Mouse (Mus musculus) forebrain, embryonic 10.5 days (tissue): ENCODE results near the gene Aknad1. TPM values are rescaled to one million over a fixed set of nuclear protein-coding genes. Genes with fewer than 3 reads are reported as not detected.
A peak's percentile ranks its signal among the peaks of the same experiment; 100 is the strongest.

Source experiments
- DNase-seq: peaks from one replicate; pipeline ENCODE4 v3.0.0-alpha.2; 2017; ENCODE audit warnings: low spot score; ENCODE audit errors: extremely low spot score
- H3K27ac ChIP-seq: fragments of 300-500 bp; sonication (generic); 2 replicates; pipeline ENCODE4 v1.5.1; 2016; ENCODE audit warnings: mild to moderate bottlenecking
- H3K27me3 ChIP-seq: fragments of 300-500 bp; sonication (generic); 2 replicates; pipeline ENCODE4 v1.6.1; 2016; ENCODE audit warnings: mild to moderate bottlenecking; ENCODE audit not compliant: poor library complexity, severe bottlenecking
- H3K36me3 ChIP-seq: fragments of 300-500 bp; sonication (generic); replicated peaks from 2 replicates; pipeline ENCODE4 v1.6.1; 2016; ENCODE audit warnings: mild to moderate bottlenecking, moderate library complexity
- H3K4me1 ChIP-seq: fragments of 300-500 bp; sonication (generic); 2 replicates; pipeline ENCODE4 v1.6.1; 2016
- H3K4me3 ChIP-seq: fragments of 300-500 bp; sonication (generic); 2 replicates; pipeline ENCODE4 v1.5.1; 2016; ENCODE audit warnings: mild to moderate bottlenecking, moderate library complexity
- H3K9me3 ChIP-seq: fragments of 300-500 bp; sonication (generic); 2 replicates; pipeline ENCODE4 v1.6.1; 2016; ENCODE audit warnings: mild to moderate bottlenecking, moderate library complexity
- WGBS: fragments of 180-500 bp; shearing (Covaris S2); methylation state at CpG from one replicate; pipeline ENCODE4 v1.1.7; 2016; 5-methylcytosine and 5-hydroxymethylcytosine counted together
- polyA plus RNA-seq: library from polyadenylated mRNA; unstranded; fragments of >200 nt; fragmentation: Nextera tagmentation; extraction: Ambion mirVana; gene quantifications from 2 replicates; pipeline ENCODE4 v1.2.1, GENCODE M21; 2016

The Aknad1 gene
- polyA plus RNA-seq, 1 experiment from 2014 or later: not detected

- no peaks in the 10 kb centered on the region for H3K9me3 ChIP-seq
- peaks cover 13% of the 10 kb centered on the region for H3K4me1 ChIP-seq
- no peak for DNase-seq
- no peak overlapping the region for H3K4me3 ChIP-seq
- no peak overlapping the region for H3K27ac ChIP-seq
- no peaks in the 10 kb centered on the region for H3K27me3 ChIP-seq
- no peaks in the 10 kb centered on the region for H3K36me3 ChIP-seq
- 79% methylated on average over 4 of the region's 4 CpGs for WGBS
These were observed 39.5 kb downstream of the Aknad1 start for GRCm38 (mm10) chr3:108778761-108779540.

- Histone ChIP-seq H3K36me3 (no peaks in the 10 kb centered on the region), H3K27ac (peak overlapping the region; percentile 51), H3K27me3 (no peaks in the 10 kb centered on the region), H3K4me1 (peaks cover 13% of the 10 kb centered on the region), H3K4me3 (no peak overlapping the region), H3K9me3 (peaks cover 14% of the 10 kb centered on the region)
- 71% methylated on average over 10 of the region's 10 CpGs for WGBS
- DNase-seq: no peak
These were observed 41.9 kb downstream of the Aknad1 start for GRCm38 (mm10) chr3:108781238-108781883.

GRCm38 (mm10) chr3:108781884-108782270 lies 42.4 kb downstream of the Aknad1 start:
- DNase-seq: no peak
- H3K9me3 ChIP-seq: peaks cover 14% of the 10 kb centered on the region
- no peaks in the 10 kb centered on the region for H3K27me3 ChIP-seq
- no peak overlapping the region for H3K4me3 ChIP-seq
- H3K27ac ChIP-seq: no peak overlapping the region
- peaks cover 13% of the 10 kb centered on the region for H3K4me1 ChIP-seq
- H3K36me3 ChIP-seq: no peaks in the 10 kb centered on the region
- 86% methylated on average over 5 of the region's 5 CpGs for WGBS

- Histone ChIP-seq H3K27me3 (no peaks in the 10 kb centered on the region), H3K9me3 (peaks cover 14% of the 10 kb centered on the region), H3K4me3 (no peak overlapping the region), H3K4me1 (peaks cover 13% of the 10 kb centered on the region), H3K27ac (no peak overlapping the region), H3K36me3 (no peaks in the 10 kb centered on the region)
- 85% methylated on average over 6 of the region's 6 CpGs for WGBS
- DNase-seq: no peak
These were observed 43.0 kb downstream of the Aknad1 start for GRCm38 (mm10) chr3:108782364-108782895.

- 86% methylated on average over 6 of the region's 6 CpGs for WGBS
- peaks cover 9% of the 10 kb centered on the region for H3K4me1 ChIP-seq
- peaks cover 14% of the 10 kb centered on the region for H3K9me3 ChIP-seq
- no peak overlapping the region for H3K4me3 ChIP-seq
- no peak for DNase-seq
- H3K27ac ChIP-seq: no peak overlapping the region
- no peaks in the 10 kb centered on the region for H3K27me3 ChIP-seq
- H3K36me3 ChIP-seq: no peaks in the 10 kb centered on the region
These were observed 47.1 kb downstream of the Aknad1 start for GRCm38 (mm10) chr3:108786520-108786919.

- no peak for DNase-seq
- H3K4me3 ChIP-seq: no peak overlapping the region
- H3K4me1 ChIP-seq: peaks cover 12% of the 10 kb centered on the region
- H3K9me3 ChIP-seq: peaks cover 14% of the 10 kb centered on the region
- no peak overlapping the region for H3K27ac ChIP-seq
- no peaks in the 10 kb centered on the region for H3K27me3 ChIP-seq
- H3K36me3 ChIP-seq: peaks cover 8% of the 10 kb centered on the region; the same call in 1 of the 2 replicates
- WGBS: 68% methylated on average over 12 of the region's 12 CpGs
These were observed 48.4 kb downstream of the Aknad1 start for GRCm38 (mm10) chr3:108787754-108788454.

- H3K4me3 ChIP-seq: no peak overlapping the region
- peaks cover 14% of the 10 kb centered on the region for H3K9me3 ChIP-seq
- DNase-seq: no peak
- H3K27ac ChIP-seq: no peak overlapping the region
- H3K27me3 ChIP-seq: no peaks in the 10 kb centered on the region
- H3K36me3 ChIP-seq: peaks cover 8% of the 10 kb centered on the region; the same call in 1 of the 2 replicates
- WGBS: 91% methylated on average over 4 of the region's 4 CpGs
- peaks cover 12% of the 10 kb centered on the region for H3K4me1 ChIP-seq
These were observed 49.0 kb downstream of the Aknad1 start for GRCm38 (mm10) chr3:108788455-108788794.

- H3K27ac ChIP-seq: no peak overlapping the region
- DNase-seq: no peak
- 77% methylated on average over 5 of the region's 5 CpGs for WGBS
These were observed 49.8 kb downstream of the Aknad1 start for GRCm38 (mm10) chr3:108789299-108789698.

GRCm38 (mm10) chr3:108790499-108790898 lies 51.0 kb downstream of the Aknad1 start:
- DNase-seq: no peak

More at GRCm38 (mm10) chr3:108789299-108789698, 49.8 kb downstream of the Aknad1 start:
- Histone ChIP-seq H3K4me1 (peaks cover 12% of the 10 kb centered on the region), H3K27me3 (no peaks in the 10 kb centered on the region), H3K9me3 (peaks cover 14% of the 10 kb centered on the region), H3K36me3 (peaks cover 12% of the 10 kb centered on the region), H3K4me3 (no peak overlapping the region)

GRCm38 (mm10) chr3:108791054-108791706 lies 51.7 kb downstream of the Aknad1 start:
- Histone ChIP-seq H3K27ac (no peak overlapping the region), H3K9me3 (no peaks in the 10 kb centered on the region), H3K4me3 (no peak overlapping the region), H3K4me1 (peaks cover 12% of the 10 kb centered on the region), H3K36me3 (peaks cover 23% of the 10 kb centered on the region), H3K27me3 (no peaks in the 10 kb centered on the region)
- 70% methylated on average over 7 of the region's 7 CpGs for WGBS
- DNase-seq: no peak

More at GRCm38 (mm10) chr3:108790499-108790898, 51.0 kb downstream of the Aknad1 start:
- H3K4me1 ChIP-seq: peaks cover 12% of the 10 kb centered on the region
- no peak overlapping the region for H3K27ac ChIP-seq
- no peak overlapping the region for H3K4me3 ChIP-seq
- no peaks in the 10 kb centered on the region for H3K27me3 ChIP-seq
- 87% methylated on average over 3 of the region's 3 CpGs for WGBS
- peaks cover 16% of the 10 kb centered on the region for H3K36me3 ChIP-seq
- peaks cover 3% of the 10 kb centered on the region for H3K9me3 ChIP-seq

GRCm38 (mm10) chr3:108792420-108792819 lies 53.0 kb downstream of the Aknad1 start:
- Histone ChIP-seq H3K27ac (no peak overlapping the region), H3K27me3 (no peaks in the 10 kb centered on the region), H3K4me1 (peaks cover 12% of the 10 kb centered on the region), H3K4me3 (no peak overlapping the region), H3K9me3 (no peaks in the 10 kb centered on the region), H3K36me3 (peaks cover 31% of the 10 kb centered on the region)
- DNase-seq: no peak

- H3K27me3 ChIP-seq: no peaks in the 10 kb centered on the region
- 94% methylated on average over 9 of the region's 9 CpGs for WGBS
- H3K9me3 ChIP-seq: no peaks in the 10 kb centered on the region
- peaks cover 7% of the 10 kb centered on the region for H3K4me1 ChIP-seq
- no peak overlapping the region for H3K27ac ChIP-seq
- no peak overlapping the region for H3K4me3 ChIP-seq
- peaks cover 41% of the 10 kb centered on the region for H3K36me3 ChIP-seq
- no peak for DNase-seq
These were observed 55.3 kb downstream of the Aknad1 start for GRCm38 (mm10) chr3:108794780-108795179.
